Mouse (Mus musculus): ENCODE measurements at regions not wholly inside any gene's neighbourhood (a gene's known extent, or its start where the extent isn't known, plus 50 kb on each side); places are given as distances from the start of the nearest gene placed in this dataset.

GRCm38 (mm10) chr9:24833766-24834165 lies 59.7 kb upstream of the Tbx20 start:
- Histone ChIP-seq H3K27me3 (no peaks in the 10 kb centered on the region), H3K9ac (replicated peaks) (no peak overlapping the region)
- WGBS = 43% methylated on average over 7 of the region's 7 CpGs

GRCm38 (mm10) chr9:24848210-24848609 lies 74.1 kb upstream of the Tbx20 start:
- Histone ChIP-seq H3K9me3 (no peaks in the 10 kb centered on the region), H3K27me3 (no peaks in the 10 kb centered on the region), H3K36me3 (no peaks in the 10 kb centered on the region), H3K27ac (no peak overlapping the region), H3K4me3 (replicated peaks) (no peak overlapping the region), H3K4me1 (replicated peaks) (no peaks in the 10 kb centered on the region), H3K4me2 (no peak overlapping the region), H3K9ac (replicated peaks) (no peak overlapping the region)
- no peak for ATAC-seq (ENCODE audit: insufficient number of reproducible peaks, insufficient read depth, low FRiP score, low TSS enrichment, low read depth)
- 52% methylated on average over 7 of the region's 7 CpGs for WGBS

More at GRCm38 (mm10) chr9:24833766-24834165, 59.7 kb upstream of the Tbx20 start:
- ATAC-seq (ENCODE audit: insufficient number of reproducible peaks, insufficient read depth, low FRiP score, low TSS enrichment, low read depth) = no peak
- Histone ChIP-seq H3K4me2 (no peak overlapping the region), H3K4me3 (replicated peaks) (no peak overlapping the region), H3K9me3 (no peaks in the 10 kb centered on the region), H3K27ac (no peak overlapping the region), H3K36me3 (no peaks in the 10 kb centered on the region), H3K4me1 (replicated peaks) (no peaks in the 10 kb centered on the region)

DNA sequence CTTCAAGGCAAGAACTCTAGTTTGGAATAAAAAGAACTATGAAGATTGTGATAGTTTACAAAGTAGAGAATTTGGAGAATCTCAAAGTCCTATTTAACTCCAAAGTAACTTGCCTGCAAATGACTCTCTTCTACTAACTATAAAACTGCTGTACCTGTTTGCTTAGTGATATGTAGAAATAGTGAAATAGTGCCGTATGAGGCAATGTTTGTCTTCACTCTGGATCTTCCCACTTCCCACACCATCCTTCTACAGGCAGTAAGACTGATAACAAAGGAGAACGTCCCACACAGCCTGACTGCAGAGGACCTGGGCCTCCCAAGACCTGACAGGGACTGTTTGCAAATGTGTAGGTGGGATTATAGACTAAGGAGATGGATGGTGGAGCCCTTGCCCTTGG lies 85.4 kb upstream of the Tbx20 start:
- Histone ChIP-seq H3K27ac (no peak overlapping the region), H3K4me3 (replicated peaks) (no peak overlapping the region), H3K4me1 (replicated peaks) (no peaks in the 10 kb centered on the region), H3K9ac (replicated peaks) (no peak overlapping the region), H3K9me3 (no peaks in the 10 kb centered on the region), H3K36me3 (no peaks in the 10 kb centered on the region), H3K4me2 (no peak overlapping the region), H3K27me3 (no peaks in the 10 kb centered on the region)
- WGBS = 73% methylated on average over 2 of the region's 2 CpGs
- no peak for ATAC-seq (ENCODE audit: insufficient number of reproducible peaks, insufficient read depth, low FRiP score, low TSS enrichment, low read depth)

DNA sequence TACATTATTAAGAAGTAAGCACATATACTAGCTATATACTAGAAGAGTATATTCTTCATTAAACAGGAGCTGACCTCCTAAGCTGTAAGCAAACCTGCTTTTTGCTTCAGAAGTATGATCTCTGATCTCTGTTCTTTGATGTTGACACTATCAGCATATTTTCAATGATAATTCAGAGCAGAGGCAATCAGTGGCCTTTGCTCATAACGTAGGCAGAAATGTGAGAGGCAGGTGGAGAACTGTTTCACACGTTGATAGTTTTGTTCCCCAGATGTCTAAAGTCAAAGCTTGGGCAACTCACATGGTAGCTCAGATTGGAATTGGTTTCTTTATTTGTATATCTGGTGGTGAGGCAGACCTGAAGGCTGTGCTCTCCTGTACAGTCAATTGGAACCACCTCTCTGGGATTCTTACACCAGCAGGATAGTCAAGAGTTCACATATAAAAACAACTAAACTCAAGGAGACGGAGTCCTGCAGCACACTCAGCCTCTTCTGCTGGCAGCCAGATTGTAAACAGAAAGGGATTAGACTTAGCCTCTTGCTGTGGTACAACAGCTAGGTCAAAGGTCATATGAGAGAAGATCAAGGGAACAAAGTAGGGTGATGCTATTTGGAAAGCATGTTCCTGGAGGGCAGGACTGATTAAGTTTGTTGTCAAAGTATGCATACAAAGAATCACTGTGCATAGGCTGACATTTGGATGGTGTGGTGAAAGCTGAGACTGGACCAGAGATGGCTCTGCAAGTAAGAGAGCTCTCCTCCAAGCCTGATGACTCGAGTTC lies 92.5 kb upstream of the Tbx20 start:
- no peaks in the 10 kb centered on the region for H3K27me3 ChIP-seq
- no peak overlapping the region for H3K9ac ChIP-seq (replicated peaks)
- H3K4me3 ChIP-seq (replicated peaks) = no peak overlapping the region
- no peaks in the 10 kb centered on the region for H3K9me3 ChIP-seq
- no peaks in the 10 kb centered on the region for H3K4me1 ChIP-seq (replicated peaks)
- no peak overlapping the region for H3K27ac ChIP-seq
- H3K4me2 ChIP-seq = no peak overlapping the region
- ATAC-seq (ENCODE audit: insufficient number of reproducible peaks, insufficient read depth, low FRiP score, low TSS enrichment, low read depth) = no peak
- WGBS = 58% methylated on average over 4 of the region's 4 CpGs
- no peaks in the 10 kb centered on the region for H3K36me3 ChIP-seq

DNA sequence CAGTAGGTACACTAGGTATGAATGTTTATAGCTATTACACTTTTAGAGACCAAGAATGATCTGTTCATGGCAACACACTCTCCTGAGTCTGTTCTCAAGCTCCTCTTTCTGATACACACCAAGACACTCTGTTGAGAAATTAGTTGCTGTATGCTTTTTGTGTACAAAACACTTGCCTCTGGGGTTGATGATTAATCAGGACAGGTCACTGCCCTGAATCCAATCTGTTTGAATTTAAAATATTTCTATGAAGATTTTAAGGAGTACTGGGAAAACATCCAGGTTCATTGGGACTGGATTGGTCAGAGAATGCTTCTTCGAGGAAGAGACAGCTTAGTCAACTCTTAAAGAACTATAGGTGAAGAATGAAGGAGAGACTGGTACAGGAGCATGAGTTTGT lies 94.6 kb upstream of the Tbx20 start:
- no peak for ATAC-seq (ENCODE audit: insufficient number of reproducible peaks, insufficient read depth, low FRiP score, low TSS enrichment, low read depth)
- Histone ChIP-seq H3K36me3 (no peaks in the 10 kb centered on the region), H3K27me3 (no peaks in the 10 kb centered on the region), H3K9ac (replicated peaks) (no peak overlapping the region), H3K4me1 (replicated peaks) (no peaks in the 10 kb centered on the region), H3K4me2 (no peak overlapping the region), H3K4me3 (replicated peaks) (no peak overlapping the region), H3K27ac (no peak overlapping the region), H3K9me3 (no peaks in the 10 kb centered on the region)
- WGBS = 91% methylated on average over 1 of the region's 1 CpGs

DNA sequence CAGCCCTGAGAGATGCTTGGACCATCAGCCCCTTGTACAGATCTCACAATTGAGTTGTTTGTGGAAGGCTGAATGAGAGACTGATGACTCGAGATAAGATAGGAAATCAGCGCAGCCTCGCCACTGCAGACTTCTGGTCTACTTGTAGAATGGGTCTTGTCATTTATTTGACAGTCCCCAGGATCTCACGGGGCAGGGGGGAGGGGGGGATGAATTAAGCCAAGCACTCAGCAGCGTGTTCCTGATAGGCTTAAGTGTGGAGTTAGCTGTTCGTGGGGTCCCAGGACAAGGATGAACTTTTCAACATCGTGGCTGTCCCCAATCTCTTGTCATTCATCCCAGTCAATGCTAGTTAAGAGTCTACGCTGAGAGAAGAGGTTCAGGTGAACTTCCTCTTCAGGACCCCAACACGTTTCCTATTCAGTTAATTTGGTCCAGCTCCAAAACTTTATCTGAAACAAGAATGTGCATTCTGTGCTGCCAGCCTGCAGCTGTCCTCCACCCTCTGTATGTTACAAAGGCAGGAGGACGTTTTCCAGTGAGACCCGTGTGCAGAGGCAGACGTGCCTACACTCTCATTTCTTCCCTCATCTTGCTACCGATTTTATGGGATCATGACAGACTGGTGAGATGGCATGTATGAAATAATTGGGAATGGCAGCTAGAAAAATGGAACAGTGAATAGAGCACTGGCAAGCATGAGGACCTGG lies 100.5 kb upstream of the Tbx20 start:
- Histone ChIP-seq H3K9me3 (no peaks in the 10 kb centered on the region), H3K4me1 (replicated peaks) (no peaks in the 10 kb centered on the region), H3K9ac (replicated peaks) (no peak overlapping the region), H3K4me2 (no peak overlapping the region), H3K4me3 (replicated peaks) (no peak overlapping the region), H3K27ac (no peak overlapping the region), H3K27me3 (no peaks in the 10 kb centered on the region; the same call in 1 of the 2 replicates), H3K36me3 (no peaks in the 10 kb centered on the region)
- ATAC-seq (ENCODE audit: insufficient number of reproducible peaks, insufficient read depth, low FRiP score, low TSS enrichment, low read depth) = no peak
- WGBS = 72% methylated on average over 13 of the region's 13 CpGs

- no peaks in the 10 kb centered on the region for H3K36me3 ChIP-seq
- ATAC-seq (ENCODE audit: insufficient number of reproducible peaks, insufficient read depth, low FRiP score, low TSS enrichment, low read depth) = no peak
- no peak overlapping the region for H3K4me3 ChIP-seq (replicated peaks)
- H3K4me2 ChIP-seq = no peak overlapping the region
- WGBS = 45% methylated on average over 8 of the region's 8 CpGs
- no peaks in the 10 kb centered on the region for H3K9me3 ChIP-seq
- H3K4me1 ChIP-seq (replicated peaks) = no peaks in the 10 kb centered on the region
- H3K27me3 ChIP-seq = no peaks in the 10 kb centered on the region; the same call in 1 of the 2 replicates
- H3K9ac ChIP-seq (replicated peaks) = no peak overlapping the region
- H3K27ac ChIP-seq = no peak overlapping the region
Measured at GRCm38 (mm10) chr9:24878384-24879174, 104.5 kb upstream of the Tbx20 start.

DNA sequence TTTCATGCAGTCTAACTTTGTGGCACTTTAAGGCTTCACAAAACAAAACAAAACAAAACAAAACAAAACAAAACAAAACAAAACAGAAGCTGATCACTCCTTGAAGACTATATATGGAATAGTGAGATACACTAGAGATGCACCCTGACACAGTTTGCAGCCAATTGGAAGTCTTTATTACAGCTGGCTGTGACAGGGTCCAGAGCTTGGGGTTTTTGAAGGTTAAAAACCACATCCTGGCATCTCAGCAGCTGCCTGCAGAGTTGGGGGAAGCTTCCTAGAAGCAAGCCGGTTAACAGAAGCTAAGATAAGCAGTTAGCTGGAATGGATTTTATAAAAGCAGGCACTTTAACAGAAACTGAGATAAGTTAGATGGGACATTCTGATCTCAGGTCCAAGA lies 105.6 kb upstream of the Tbx20 start:
- no peaks in the 10 kb centered on the region for H3K36me3 ChIP-seq
- H3K4me3 ChIP-seq (replicated peaks) = no peak overlapping the region
- no peak overlapping the region for H3K4me2 ChIP-seq
- 86% methylated on average over 1 of the region's 1 CpGs for WGBS
- no peaks in the 10 kb centered on the region; the same call in 1 of the 2 replicates for H3K27me3 ChIP-seq
- no peak overlapping the region for H3K9ac ChIP-seq (replicated peaks)
- ATAC-seq (ENCODE audit: insufficient number of reproducible peaks, insufficient read depth, low FRiP score, low TSS enrichment, low read depth) = no peak
- H3K27ac ChIP-seq = no peak overlapping the region
- H3K9me3 ChIP-seq = no peaks in the 10 kb centered on the region
- H3K4me1 ChIP-seq (replicated peaks) = no peaks in the 10 kb centered on the region

DNA sequence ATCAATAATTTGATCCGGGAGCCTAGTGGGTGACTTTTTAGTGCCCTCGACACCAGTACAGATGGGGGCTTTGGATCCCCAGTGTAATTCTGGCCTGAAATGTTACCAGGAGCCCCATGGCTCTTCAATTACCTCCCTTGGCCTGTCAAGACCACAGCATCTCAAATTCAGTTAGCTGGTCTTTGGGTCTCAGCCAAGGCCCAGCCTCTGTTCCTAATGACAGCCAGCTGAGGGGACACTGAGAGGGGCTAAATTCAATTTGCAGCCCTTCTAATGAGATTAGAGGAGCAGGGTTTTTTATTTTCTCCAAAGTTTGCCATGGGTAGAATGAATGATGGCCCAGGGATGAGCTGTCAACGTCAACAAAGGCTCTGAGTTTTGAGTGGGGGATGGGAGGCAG lies 109.9 kb upstream of the Tbx20 start:
- Histone ChIP-seq H3K27me3 (no peaks in the 10 kb centered on the region), H3K36me3 (no peaks in the 10 kb centered on the region), H3K4me2 (no peak overlapping the region), H3K9ac (replicated peaks) (no peak overlapping the region), H3K4me3 (replicated peaks) (no peak overlapping the region), H3K9me3 (no peaks in the 10 kb centered on the region), H3K27ac (no peak overlapping the region), H3K4me1 (replicated peaks) (no peaks in the 10 kb centered on the region)
- 43% methylated on average over 3 of the region's 3 CpGs for WGBS
- ATAC-seq (ENCODE audit: insufficient number of reproducible peaks, insufficient read depth, low FRiP score, low TSS enrichment, low read depth) = no peak

- H3K4me2 ChIP-seq = no peak overlapping the region
- H3K27ac ChIP-seq = no peak overlapping the region
- no peaks in the 10 kb centered on the region for H3K27me3 ChIP-seq
- H3K36me3 ChIP-seq = no peaks in the 10 kb centered on the region
- WGBS = 81% methylated on average over 9 of the region's 9 CpGs
- no peak for ATAC-seq (ENCODE audit: insufficient number of reproducible peaks, insufficient read depth, low FRiP score, low TSS enrichment, low read depth)
- H3K9me3 ChIP-seq = no peaks in the 10 kb centered on the region
- no peak overlapping the region for H3K4me3 ChIP-seq (replicated peaks)
- H3K9ac ChIP-seq (replicated peaks) = no peak overlapping the region
- no peaks in the 10 kb centered on the region for H3K4me1 ChIP-seq (replicated peaks)
Measured at GRCm38 (mm10) chr9:24888282-24888681, 114.2 kb upstream of the Tbx20 start.

GRCm38 (mm10) chr9:24896498-24897261 lies 122.6 kb upstream of the Tbx20 start:
- Histone ChIP-seq H3K27ac (no peak overlapping the region), H3K9ac (replicated peaks) (no peak overlapping the region), H3K4me1 (replicated peaks) (no peaks in the 10 kb centered on the region), H3K36me3 (no peaks in the 10 kb centered on the region), H3K4me3 (replicated peaks) (no peak overlapping the region), H3K27me3 (no peaks in the 10 kb centered on the region), H3K9me3 (no peaks in the 10 kb centered on the region), H3K4me2 (no peak overlapping the region)
- WGBS = 81% methylated on average over 13 of the region's 13 CpGs
- ATAC-seq (ENCODE audit: insufficient number of reproducible peaks, insufficient read depth, low FRiP score, low TSS enrichment, low read depth) = no peak
